Mouse (Mus musculus) lung, postnatal 0 days (tissue): Measurements from ENCODE around the gene Alg12.

Experiments used
- CTCF ChIP-seq: IDR thresholded peaks from 2 replicates; pipeline ENCODE4 v1.5.1; 2016; ENCODE audit warnings: antibody characterized with exemption, mild to moderate bottlenecking
- EP300 ChIP-seq: IDR thresholded peaks from 2 replicates; pipeline ENCODE4 v1.6.1; 2016; ENCODE audit warnings: antibody characterized with exemption, mild to moderate bottlenecking, control low read depth

DNA sequence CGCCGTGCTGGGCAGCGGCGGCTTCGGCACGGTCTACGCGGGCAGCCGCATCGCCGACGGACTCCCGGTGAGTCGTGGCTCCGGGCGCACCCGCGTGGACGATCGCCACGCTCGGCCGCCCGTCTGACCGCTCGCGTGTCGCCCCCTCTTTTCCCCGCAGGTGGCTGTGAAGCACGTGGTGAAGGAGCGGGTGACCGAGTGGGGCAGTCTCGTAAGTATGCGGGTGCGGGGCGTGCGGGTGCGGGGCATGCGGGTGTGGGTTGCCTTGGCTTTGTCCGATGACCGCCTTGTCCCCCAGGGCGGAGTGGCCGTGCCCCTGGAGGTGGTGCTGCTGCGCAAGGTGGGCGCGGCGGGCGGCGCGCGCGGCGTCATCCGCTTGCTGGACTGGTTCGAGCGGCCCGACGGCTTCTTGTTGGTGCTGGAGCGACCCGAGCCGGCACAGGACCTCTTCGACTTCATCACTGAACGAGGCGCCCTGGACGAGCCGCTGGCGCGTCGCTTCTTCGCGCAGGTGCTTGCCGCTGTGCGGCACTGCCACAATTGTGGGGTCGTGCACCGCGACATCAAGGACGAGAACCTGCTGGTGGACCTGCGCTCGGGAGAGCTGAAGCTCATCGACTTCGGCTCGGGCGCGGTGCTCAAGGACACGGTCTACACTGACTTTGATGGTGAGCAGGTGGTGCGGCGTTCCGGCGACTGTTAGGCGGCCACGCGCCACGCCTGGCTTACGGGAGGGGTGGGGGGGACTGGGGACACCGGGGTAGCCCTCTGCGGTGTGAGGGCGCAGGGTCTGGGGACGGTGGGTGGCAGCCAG, 44.0 kb upstream of the Alg12 start:
- TF ChIP-seq CTCF (peak; percentile 27), EP300 (no peak)
